Mouse (Mus musculus): ENCODE data around the gene Il23r. TPM values are rescaled to one million over a fixed set of nuclear protein-coding genes. Genes with fewer than 3 reads are reported as not detected.
"Not testable (repeated sequence)": the region's sequence is repeated elsewhere in the genome, so short reads cannot be mapped to it uniquely, and the experiment has no call there.

Il23r gene
- polyA plus RNA-seq, 1 experiment from 2014 or later = not detected

GRCm38 (mm10) chr6:67526356-67526755 is 34.7 kb upstream of the Il23r start:
- no peaks in the 10 kb centered on the region for H3K27me3 ChIP-seq (ENCODE audit: control insufficient read depth, insufficient read depth, low read length)
- 82% methylated on average over 5 of the region's 5 CpGs for WGBS
- H3K4me1 ChIP-seq (ENCODE audit: control insufficient read depth, insufficient read depth, low read length) = no peaks in the 10 kb centered on the region
- no peaks in the 10 kb centered on the region for H3K36me3 ChIP-seq (replicated peaks; ENCODE audit: control insufficient read depth, insufficient read depth, low read depth, low read length)
- DNase-seq (ENCODE audit: low spot score) (no peak), ATAC-seq (replicated peaks; ENCODE audit: insufficient number of reproducible peaks, low FRiP score, low TSS enrichment, low read depth) (no peak)
- H3K4me2 ChIP-seq (ENCODE audit: low read depth, low read length) = no peak overlapping the region
- no peak overlapping the region for H3K4me3 ChIP-seq (ENCODE audit: low read depth, low read length)
- H3K9ac ChIP-seq (replicated peaks; ENCODE audit: low read length) = no peak overlapping the region
- H3K9me3 ChIP-seq (replicated peaks; ENCODE audit: control insufficient read depth, low read length) = no peaks in the 10 kb centered on the region
- no peak overlapping the region for H3K27ac ChIP-seq (replicated peaks; ENCODE audit: low read depth, low read length)

- Histone ChIP-seq H3K9ac (replicated peaks; ENCODE audit: low read length) (no peak overlapping the region), H3K27me3 (ENCODE audit: control insufficient read depth, insufficient read depth, low read length) (no peaks in the 10 kb centered on the region), H3K27ac (replicated peaks; ENCODE audit: low read depth, low read length) (no peak overlapping the region), H3K9me3 (replicated peaks; ENCODE audit: control insufficient read depth, low read length) (no peaks in the 10 kb centered on the region), H3K36me3 (replicated peaks; ENCODE audit: control insufficient read depth, insufficient read depth, low read depth, low read length) (no peaks in the 10 kb centered on the region), H3K4me3 (ENCODE audit: low read depth, low read length) (no peak overlapping the region), H3K4me1 (ENCODE audit: control insufficient read depth, insufficient read depth, low read length) (no peaks in the 10 kb centered on the region), H3K4me2 (ENCODE audit: low read depth, low read length) (no peak overlapping the region)
- peak; percentile 58 for DNase-seq (ENCODE audit: low spot score)
- no peak for ATAC-seq (replicated peaks; ENCODE audit: insufficient number of reproducible peaks, low FRiP score, low TSS enrichment, low read depth)
Measured at GRCm38 (mm10) chr6:67510752-67511151, 19.1 kb upstream of the Il23r start.

DNA sequence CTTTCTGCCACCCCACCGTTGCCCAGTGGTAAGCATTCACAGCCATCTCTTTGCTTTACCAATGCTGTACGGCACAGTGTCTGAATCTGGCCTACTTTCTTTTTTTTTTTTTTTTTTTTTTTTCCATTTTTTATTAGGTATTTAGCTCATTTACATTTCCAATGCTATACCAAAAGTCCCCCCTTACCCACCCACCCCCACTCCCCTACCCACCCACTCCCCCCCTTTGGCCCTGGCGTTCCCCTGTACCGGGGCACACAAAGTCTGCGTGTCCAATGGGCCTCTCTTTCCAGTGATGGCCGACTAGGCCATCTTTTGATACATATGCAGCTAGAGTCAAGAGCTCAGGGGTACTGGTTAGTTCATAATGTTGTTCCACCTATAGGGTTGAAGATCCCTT is 10.3 kb upstream of the Il23r start:
- H3K4me3 ChIP-seq (ENCODE audit: low read depth, low read length); H3K4me1 ChIP-seq (ENCODE audit: control insufficient read depth, insufficient read depth, low read length); DNase-seq (ENCODE audit: low spot score); H3K27me3 ChIP-seq (ENCODE audit: control insufficient read depth, insufficient read depth, low read length); H3K9me3 ChIP-seq (replicated peaks; ENCODE audit: control insufficient read depth, low read length); H3K9ac ChIP-seq (replicated peaks; ENCODE audit: low read length); H3K27ac ChIP-seq (replicated peaks; ENCODE audit: low read depth, low read length); H3K4me2 ChIP-seq (ENCODE audit: low read depth, low read length); H3K36me3 ChIP-seq (replicated peaks; ENCODE audit: control insufficient read depth, insufficient read depth, low read depth, low read length): not testable (repeated sequence)
- peak; percentile 81 for ATAC-seq (replicated peaks; ENCODE audit: insufficient number of reproducible peaks, low FRiP score, low TSS enrichment, low read depth)
- 88% methylated on average over 2 of the region's 6 CpGs for WGBS

DNA sequence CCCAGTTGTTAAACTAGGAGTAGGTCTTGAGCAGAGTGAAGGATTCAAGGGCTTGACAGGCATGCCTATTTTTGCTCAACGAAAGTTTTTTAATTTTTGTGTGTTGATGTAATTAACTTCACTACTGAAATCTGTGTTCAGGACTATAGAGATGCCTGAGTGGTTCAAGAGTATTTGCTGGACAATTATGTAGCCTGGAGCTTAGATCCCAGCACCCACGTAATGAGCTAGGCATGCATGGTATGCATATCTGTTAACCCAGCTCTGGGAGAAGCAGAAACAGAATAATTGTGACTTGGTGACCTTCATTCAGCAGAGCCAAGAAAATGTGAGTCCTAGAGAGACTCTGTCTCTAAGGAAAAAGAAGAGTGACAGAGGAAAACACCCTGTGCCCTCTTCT is 10.6 kb downstream of the Il23r start:
- H3K4me1 ChIP-seq (ENCODE audit: control insufficient read depth, insufficient read depth, low read length) = no peaks in the 10 kb centered on the region
- no peak overlapping the region for H3K27ac ChIP-seq (replicated peaks; ENCODE audit: low read depth, low read length)
- ATAC-seq (replicated peaks; ENCODE audit: insufficient number of reproducible peaks, low FRiP score, low TSS enrichment, low read depth) (no peak), DNase-seq (ENCODE audit: low spot score) (peak; percentile 19)
- 54% methylated on average over 2 of the region's 2 CpGs for WGBS
- no peak overlapping the region for H3K4me2 ChIP-seq (ENCODE audit: low read depth, low read length)
- H3K9me3 ChIP-seq (replicated peaks; ENCODE audit: control insufficient read depth, low read length) = no peaks in the 10 kb centered on the region
- no peaks in the 10 kb centered on the region for H3K27me3 ChIP-seq (ENCODE audit: control insufficient read depth, insufficient read depth, low read length)
- H3K36me3 ChIP-seq (replicated peaks; ENCODE audit: control insufficient read depth, insufficient read depth, low read depth, low read length) = no peaks in the 10 kb centered on the region
- no peak overlapping the region for H3K9ac ChIP-seq (replicated peaks; ENCODE audit: low read length)
- no peak overlapping the region for H3K4me3 ChIP-seq (ENCODE audit: low read depth, low read length)

- Histone ChIP-seq H3K36me3 (replicated peaks; ENCODE audit: control insufficient read depth, insufficient read depth, low read depth, low read length) (no peaks in the 10 kb centered on the region), H3K4me1 (ENCODE audit: control insufficient read depth, insufficient read depth, low read length) (no peaks in the 10 kb centered on the region), H3K27me3 (ENCODE audit: control insufficient read depth, insufficient read depth, low read length) (no peaks in the 10 kb centered on the region; the same call in 1 of the 2 replicates), H3K9ac (replicated peaks; ENCODE audit: low read length) (no peak overlapping the region), H3K4me3 (ENCODE audit: low read depth, low read length) (no peak overlapping the region), H3K27ac (replicated peaks; ENCODE audit: low read depth, low read length) (no peak overlapping the region), H3K9me3 (replicated peaks; ENCODE audit: control insufficient read depth, low read length) (no peaks in the 10 kb centered on the region), H3K4me2 (ENCODE audit: low read depth, low read length) (no peak overlapping the region)
- no peak for ATAC-seq (replicated peaks; ENCODE audit: insufficient number of reproducible peaks, low FRiP score, low TSS enrichment, low read depth)
- DNase-seq (ENCODE audit: low spot score) = no peak
- WGBS = 18% methylated on average over 1 of the region's 1 CpGs
Measured at GRCm38 (mm10) chr6:67471242-67471641, 20.4 kb downstream of the Il23r start.

DNA sequence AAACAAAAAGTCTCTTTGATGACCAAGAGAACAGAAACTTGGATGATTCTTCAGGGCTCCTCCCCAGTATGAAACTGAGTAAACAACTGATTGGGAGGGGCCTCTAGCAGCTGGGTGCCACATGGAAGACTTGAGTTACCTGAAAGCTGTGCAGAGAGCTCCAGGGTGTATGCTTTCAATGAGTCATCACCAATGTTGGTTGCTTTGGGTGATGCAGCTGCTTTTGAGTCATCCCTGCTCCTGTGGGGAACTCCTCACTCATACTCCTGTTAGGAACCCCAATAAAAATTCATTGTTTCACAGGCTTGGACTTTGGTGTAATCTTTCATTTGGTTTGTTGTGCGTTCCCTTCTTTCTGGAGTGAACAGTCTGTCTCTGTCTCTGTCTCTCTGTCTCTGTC is 32.2 kb downstream of the Il23r start:
- Histone ChIP-seq H3K36me3 (replicated peaks; ENCODE audit: control insufficient read depth, insufficient read depth, low read depth, low read length) (no peaks in the 10 kb centered on the region), H3K4me1 (ENCODE audit: control insufficient read depth, insufficient read depth, low read length) (no peaks in the 10 kb centered on the region), H3K9me3 (replicated peaks; ENCODE audit: control insufficient read depth, low read length) (no peaks in the 10 kb centered on the region), H3K27ac (replicated peaks; ENCODE audit: low read depth, low read length) (no peak overlapping the region), H3K27me3 (ENCODE audit: control insufficient read depth, insufficient read depth, low read length) (no peaks in the 10 kb centered on the region), H3K4me3 (ENCODE audit: low read depth, low read length) (no peak overlapping the region), H3K4me2 (ENCODE audit: low read depth, low read length) (no peak overlapping the region), H3K9ac (replicated peaks; ENCODE audit: low read length) (no peak overlapping the region)
- DNase-seq (ENCODE audit: low spot score) = no peak
- no peak for ATAC-seq (replicated peaks; ENCODE audit: insufficient number of reproducible peaks, low FRiP score, low TSS enrichment, low read depth)
- WGBS = 95% methylated on average over 1 of the region's 1 CpGs

DNA sequence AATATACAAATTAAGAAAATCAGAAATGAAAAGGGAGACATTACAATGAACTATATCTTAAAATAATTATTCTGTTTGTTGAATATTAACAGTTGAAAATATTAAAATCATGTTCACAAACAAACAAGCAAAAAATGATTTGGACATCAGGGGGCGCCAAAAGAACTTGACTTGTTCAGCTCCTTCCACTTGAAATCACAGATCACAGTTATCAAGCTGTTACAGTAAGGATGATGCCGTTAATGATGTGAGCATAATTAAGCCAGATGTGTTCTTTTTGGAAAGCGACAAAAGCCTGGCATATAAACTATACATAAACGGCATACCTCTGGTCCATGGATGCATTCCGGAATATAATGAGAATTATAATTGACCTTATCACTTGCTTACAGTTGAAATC is 40.3 kb downstream of the Il23r start:
- WGBS = 59% methylated on average over 5 of the region's 5 CpGs
- Histone ChIP-seq H3K27me3 (ENCODE audit: control insufficient read depth, insufficient read depth, low read length) (no peaks in the 10 kb centered on the region), H3K4me3 (ENCODE audit: low read depth, low read length) (no peak overlapping the region), H3K27ac (replicated peaks; ENCODE audit: low read depth, low read length) (no peak overlapping the region), H3K4me2 (ENCODE audit: low read depth, low read length) (no peak overlapping the region), H3K9ac (replicated peaks; ENCODE audit: low read length) (no peak overlapping the region), H3K9me3 (replicated peaks; ENCODE audit: control insufficient read depth, low read length) (no peaks in the 10 kb centered on the region), H3K36me3 (replicated peaks; ENCODE audit: control insufficient read depth, insufficient read depth, low read depth, low read length) (no peaks in the 10 kb centered on the region), H3K4me1 (ENCODE audit: control insufficient read depth, insufficient read depth, low read length) (no peaks in the 10 kb centered on the region)
- no peak for ATAC-seq (replicated peaks; ENCODE audit: insufficient number of reproducible peaks, low FRiP score, low TSS enrichment, low read depth)
- DNase-seq (ENCODE audit: low spot score) = peak; percentile 47

DNA sequence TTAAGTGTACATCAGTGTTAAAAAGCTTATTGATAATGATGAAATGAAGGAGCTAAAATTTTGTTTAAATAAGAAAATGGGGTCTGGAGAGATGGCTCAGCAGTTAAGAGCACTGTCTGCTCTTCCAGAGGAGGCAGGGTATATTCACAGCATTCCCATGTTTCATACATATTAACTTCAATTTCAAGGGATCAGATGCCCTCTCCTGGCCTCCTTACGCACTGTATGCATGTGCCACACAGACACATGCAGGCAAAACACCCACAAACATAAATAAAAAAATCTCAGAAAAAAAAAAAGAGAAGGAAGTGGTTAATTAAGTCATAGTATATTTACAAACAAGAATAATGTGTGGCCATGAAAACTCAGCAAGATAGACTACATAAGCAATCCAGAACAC is 45.8 kb downstream of the Il23r start:
- H3K4me3 ChIP-seq (ENCODE audit: low read depth, low read length) = no peak overlapping the region
- no peaks in the 10 kb centered on the region for H3K9me3 ChIP-seq (replicated peaks; ENCODE audit: control insufficient read depth, low read length)
- WGBS = 79% methylated on average over 1 of the region's 1 CpGs
- DNase-seq (ENCODE audit: low spot score) (no peak), ATAC-seq (replicated peaks; ENCODE audit: insufficient number of reproducible peaks, low FRiP score, low TSS enrichment, low read depth) (no peak)
- no peaks in the 10 kb centered on the region for H3K36me3 ChIP-seq (replicated peaks; ENCODE audit: control insufficient read depth, insufficient read depth, low read depth, low read length)
- H3K4me2 ChIP-seq (ENCODE audit: low read depth, low read length) = no peak overlapping the region
- no peaks in the 10 kb centered on the region for H3K4me1 ChIP-seq (ENCODE audit: control insufficient read depth, insufficient read depth, low read length)
- H3K9ac ChIP-seq (replicated peaks; ENCODE audit: low read length) = no peak overlapping the region
- H3K27ac ChIP-seq (replicated peaks; ENCODE audit: low read depth, low read length) = no peak overlapping the region
- H3K27me3 ChIP-seq (ENCODE audit: control insufficient read depth, insufficient read depth, low read length) = no peaks in the 10 kb centered on the region
